Mouse (Mus musculus) gastrocnemius, postnatal 25 days (tissue): ENCODE measurements around the gene Mlip. TPM values are rescaled to one million over a fixed set of nuclear protein-coding genes. Genes with fewer than 3 reads are reported as not detected.

Source experiments
- DNase-seq: peaks from one replicate; pipeline ENCODE4 v3.0.0; 2022
- total RNA-seq, 2 experiments: library from RNA; stranded (reverse); gene quantifications; 1 replicate in 1 of 2; 2 replicates in 1 of 2; pipeline ENCODE4 v1.2.3; 2021

Gene Mlip
- total RNA-seq, 2 experiments from 2014 or later, result 91.1 to 92.1 TPM

GRCm38 (mm10) chr9:77347704-77348103 lies 5.1 kb downstream of the Mlip start:
- no peak for DNase-seq

DNA sequence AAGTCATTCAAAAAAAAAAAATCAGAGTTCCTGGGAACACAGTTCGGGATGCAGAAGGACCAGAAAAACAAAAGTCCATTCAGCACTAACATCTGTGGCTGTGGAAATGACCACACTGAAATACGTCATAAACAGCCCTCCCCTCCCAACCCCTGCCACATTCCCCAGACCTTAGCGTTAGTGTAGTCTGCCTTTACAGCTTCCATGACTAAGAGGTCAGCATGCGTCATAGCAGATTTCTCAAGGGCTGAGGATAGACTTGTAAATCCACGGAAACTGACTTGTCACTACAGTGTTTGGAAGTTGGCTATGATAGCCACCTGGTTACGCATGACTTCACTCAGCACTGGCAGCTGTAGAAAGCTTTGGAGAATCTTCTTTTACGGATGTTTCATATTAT lies 8.5 kb downstream of the Mlip start:
- DNase-seq, result no peak

DNA sequence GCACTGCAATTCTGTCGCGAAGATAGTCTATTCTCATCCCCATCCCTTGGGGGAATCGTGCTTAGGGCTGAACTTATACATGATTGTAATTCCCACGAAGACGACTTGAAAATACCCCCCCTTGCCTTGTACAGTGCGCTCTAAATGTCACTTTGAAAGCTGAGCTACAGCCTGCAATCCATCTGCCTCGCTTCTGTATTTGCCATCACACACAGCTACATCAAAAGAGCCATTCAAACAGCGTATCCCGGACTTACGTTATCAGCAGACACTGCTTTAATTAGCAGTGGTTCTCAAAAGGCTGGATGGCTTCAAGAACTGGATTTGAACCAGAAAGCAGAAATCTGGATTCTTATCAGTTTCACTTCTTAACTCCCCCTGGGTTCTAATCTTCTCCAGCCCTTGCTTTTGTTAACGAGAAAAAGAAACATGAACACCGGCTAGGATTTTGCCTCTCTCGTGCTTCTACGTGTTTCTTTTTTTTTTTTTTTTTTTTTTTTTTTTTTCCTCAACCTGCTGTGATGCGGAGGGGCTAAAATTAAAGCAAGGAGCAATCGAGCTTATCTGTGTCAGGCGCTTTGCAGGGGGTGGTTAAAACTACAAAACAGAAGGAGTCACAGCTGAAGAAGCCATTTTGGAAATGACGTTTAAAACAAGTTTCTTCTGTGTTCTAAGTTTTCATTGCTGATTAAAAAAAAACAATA lies 12.5 kb downstream of the Mlip start:
- DNase-seq, result no peak

DNA sequence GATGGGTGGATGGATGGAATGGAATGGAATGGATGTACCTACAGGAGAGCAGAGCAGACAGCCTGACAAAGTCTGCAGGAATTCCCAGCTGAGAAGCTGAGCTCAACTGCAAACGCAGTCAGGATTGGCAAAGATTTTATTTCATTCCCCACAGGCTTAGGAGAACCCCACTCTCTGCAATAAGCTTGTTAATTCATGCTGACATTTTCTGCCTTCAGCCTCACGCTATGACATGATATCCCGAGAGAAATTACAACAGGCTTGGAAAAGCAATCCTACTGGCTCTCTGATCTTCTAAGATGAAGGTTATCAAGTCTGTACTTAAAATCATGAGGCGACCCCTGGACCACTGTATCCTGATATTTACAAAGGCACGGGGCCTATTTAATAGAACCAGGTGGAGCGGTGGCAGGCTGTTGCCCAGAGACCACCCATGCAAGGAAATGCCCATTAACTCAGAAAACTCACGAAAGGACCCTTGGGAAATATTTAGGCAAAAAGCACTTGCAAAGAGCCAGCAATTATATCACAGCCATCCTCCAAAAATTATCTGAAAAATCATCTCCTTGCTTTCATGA lies 13.1 kb downstream of the Mlip start:
- DNase-seq, result no peak

- DNase-seq, result peak; percentile 73
Observed at GRCm38 (mm10) chr9:77335370-77335769, 17.4 kb downstream of the Mlip start.

GRCm38 (mm10) chr9:77318346-77318745 lies 34.4 kb downstream of the Mlip start:
- DNase-seq, result no peak

DNA sequence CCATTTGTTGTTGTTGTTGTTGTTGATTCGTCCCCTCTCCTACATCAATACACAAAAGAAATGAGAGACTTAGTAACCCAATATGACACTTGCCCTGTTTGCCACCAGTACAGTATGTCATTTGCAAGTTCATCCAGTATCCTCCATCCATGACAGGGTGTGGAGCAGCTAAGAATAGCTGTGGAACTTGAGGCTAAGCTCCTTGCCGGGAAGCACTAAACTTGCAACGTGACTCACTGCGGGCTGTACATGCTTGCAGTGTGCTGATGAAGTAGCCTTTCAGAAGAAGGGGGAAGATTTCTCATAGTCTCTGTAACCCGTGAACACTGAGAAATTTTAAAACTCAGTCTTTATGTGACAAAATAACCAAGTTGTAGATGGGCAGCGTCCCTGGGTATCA lies 42.2 kb downstream of the Mlip start:
- DNase-seq, result peak; percentile 53

GRCm38 (mm10) chr9:77305417-77305816 lies 47.4 kb downstream of the Mlip start:
- DNase-seq, result no peak

- no peak for DNase-seq
Observed at GRCm38 (mm10) chr9:77302340-77302739, 50.4 kb downstream of the Mlip start.

DNA sequence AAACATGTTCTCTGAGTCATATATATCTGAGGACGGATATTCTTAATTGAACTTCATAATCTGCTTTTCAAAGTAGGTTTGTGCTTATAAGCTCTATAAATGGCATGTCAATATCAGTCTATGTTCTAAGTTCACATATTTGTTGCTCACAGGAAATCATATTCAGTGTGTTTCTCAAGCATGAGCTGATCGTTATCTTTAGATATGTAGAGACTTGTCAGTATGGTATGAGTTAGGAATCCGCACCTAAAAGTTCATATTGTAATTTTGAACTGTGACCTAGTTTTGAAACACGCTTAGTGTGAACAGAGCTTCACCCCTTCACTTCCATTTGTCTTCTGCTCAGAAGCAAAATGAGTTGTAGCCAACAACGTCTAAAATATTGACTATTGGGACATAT lies 64.8 kb downstream of the Mlip start:
- DNase-seq, result no peak

DNA sequence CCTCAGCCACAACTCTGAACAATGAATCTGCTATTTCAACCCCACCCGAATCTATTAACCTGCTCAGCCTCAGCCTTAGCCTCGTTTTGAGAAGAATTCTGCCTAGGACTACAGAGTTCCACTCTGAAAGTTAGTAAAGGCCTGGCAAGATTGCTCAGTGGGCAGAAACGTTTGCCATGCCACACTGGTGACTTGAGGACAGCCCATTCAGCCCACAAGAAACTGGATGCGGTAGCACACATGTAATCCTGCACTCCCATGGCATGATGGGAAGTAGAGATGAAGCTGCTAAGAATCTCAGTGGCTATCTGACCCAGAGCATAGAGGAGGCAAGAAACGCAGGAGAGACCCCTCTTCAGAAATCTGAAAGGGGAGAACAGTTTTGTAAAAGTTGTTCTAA lies 73.4 kb downstream of the Mlip start:
- peak; percentile 14 for DNase-seq

- peak; percentile 36 for DNase-seq
Observed at GRCm38 (mm10) chr9:77278055-77278454, 74.7 kb downstream of the Mlip start.

- DNase-seq, result no peak
Observed at GRCm38 (mm10) chr9:77277270-77277669, 75.5 kb downstream of the Mlip start.

GRCm38 (mm10) chr9:77276451-77277154 lies 76.2 kb downstream of the Mlip start:
- DNase-seq, result peak; percentile 43

GRCm38 (mm10) chr9:77272727-77273126 lies 80.0 kb downstream of the Mlip start:
- no peak for DNase-seq

DNA sequence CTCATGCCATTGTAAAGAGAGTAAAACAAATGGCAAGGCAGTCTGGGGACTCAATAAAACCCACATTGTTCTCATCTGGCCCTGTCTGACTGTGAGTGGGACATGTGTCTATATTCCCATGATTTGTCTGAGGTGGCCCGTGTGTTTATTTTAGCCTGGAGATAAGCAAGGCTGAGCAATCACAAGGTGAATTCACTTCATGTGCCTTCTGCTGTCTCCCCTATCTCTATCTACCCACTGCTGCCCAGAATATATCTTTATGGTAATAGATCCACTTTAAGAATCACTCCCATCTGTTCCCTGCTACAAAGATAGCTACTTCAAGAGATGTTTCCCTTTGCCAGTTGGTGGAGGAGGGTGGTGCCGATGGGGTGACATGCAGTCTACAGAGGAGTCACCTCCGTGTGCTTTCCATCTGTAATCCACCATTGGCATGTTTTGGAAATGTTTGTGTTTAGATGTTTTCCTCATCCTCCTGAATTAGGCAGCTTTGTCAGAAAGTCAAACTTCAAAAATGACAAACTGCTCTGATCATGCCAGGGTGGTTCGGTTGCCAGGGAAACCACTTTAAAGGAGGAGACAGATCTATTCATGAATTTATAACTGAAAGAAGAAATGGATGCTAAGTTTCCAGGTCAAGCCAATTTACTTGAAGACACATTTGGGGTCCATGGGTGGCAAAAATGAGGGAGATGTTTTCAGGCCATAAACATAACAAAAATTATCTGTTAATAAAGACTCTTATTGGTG lies 87.3 kb downstream of the Mlip start:
- no peak for DNase-seq

GRCm38 (mm10) chr9:77259052-77259451 lies 93.7 kb downstream of the Mlip start:
- no peak for DNase-seq

DNA sequence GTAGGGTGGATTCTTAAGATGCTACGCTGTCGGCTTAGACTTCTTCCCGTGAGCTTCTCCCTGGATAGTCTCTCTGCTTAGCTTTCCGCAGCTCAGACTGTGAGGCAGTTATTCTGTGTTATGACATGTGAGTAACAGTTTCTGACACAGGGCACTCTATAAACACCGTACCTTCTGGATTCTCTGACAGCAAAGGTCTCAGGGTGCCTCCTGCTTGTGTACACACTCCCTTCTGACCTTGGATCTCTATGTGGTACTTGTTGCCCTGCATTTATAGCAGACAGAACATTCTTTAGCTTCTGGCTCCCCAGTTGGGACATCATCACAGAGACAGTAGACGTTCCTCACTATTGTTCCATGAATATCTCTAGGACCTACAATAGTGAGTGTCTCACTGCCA lies 94.5 kb downstream of the Mlip start:
- no peak for DNase-seq

- no peak for DNase-seq
Observed at GRCm38 (mm10) chr9:77254514-77254913, 98.3 kb downstream of the Mlip start.

DNA sequence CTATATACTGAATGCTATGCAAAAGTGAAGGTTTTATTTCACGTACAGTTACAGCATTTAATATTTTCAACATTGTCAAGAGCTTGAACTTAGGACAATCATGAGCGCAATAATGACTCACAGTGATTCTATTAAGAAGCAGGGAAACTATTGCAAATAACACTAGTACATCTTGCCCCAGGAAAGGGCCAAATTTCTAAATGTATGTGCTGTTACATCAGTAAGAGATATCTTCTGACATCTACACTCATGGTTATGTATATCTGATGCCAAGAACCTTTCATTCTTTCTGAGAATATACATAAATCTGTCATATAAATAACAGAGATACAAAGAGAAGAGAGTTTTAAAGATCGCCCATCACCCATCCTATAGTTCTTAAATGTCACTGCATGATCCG lies 100.0 kb downstream of the Mlip start:
- no peak for DNase-seq

DNA sequence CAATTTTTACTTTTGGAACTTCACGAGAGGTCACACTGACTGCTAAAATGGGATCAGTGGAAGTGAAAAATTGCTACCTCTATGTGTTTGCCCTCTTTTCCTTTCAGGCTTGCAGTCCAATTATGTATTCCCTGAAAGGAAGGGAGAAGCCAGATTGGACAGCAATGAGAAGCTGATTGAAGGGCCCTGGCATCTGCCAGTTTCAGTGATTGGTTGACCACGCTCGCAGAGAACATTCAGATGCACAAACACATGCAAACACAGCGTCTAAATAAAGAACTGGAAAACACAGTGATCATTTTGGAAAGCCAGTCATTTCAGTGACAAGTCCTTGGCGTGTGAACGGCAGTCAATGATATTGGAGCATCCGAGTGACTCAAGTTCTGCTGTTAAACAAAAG lies 100.6 kb downstream of the Mlip start:
- DNase-seq, result peak; percentile 35

- no peak for DNase-seq
Observed at GRCm38 (mm10) chr9:77251511-77252112, 101.2 kb downstream of the Mlip start.
